Mouse (Mus musculus) midbrain, embryonic 10.5 days (tissue): ENCODE measurements around the gene Acsm2. TPM values are rescaled to one million over a fixed set of nuclear protein-coding genes. Genes with fewer than 3 reads are reported as not detected.

Experiments
- DNase-seq: peaks from one replicate; pipeline ENCODE4 v3.0.0-alpha.2; 2017; ENCODE audit warnings: low spot score
- H3K27ac ChIP-seq: fragments of 300-500 bp; sonication (generic); replicated peaks from 2 replicates; pipeline ENCODE4 v1.5.1; 2016; ENCODE audit warnings: mild to moderate bottlenecking
- H3K27me3 ChIP-seq: fragments of 300-500 bp; sonication (generic); 2 replicates; pipeline ENCODE4 v1.6.1; 2016; ENCODE audit warnings: low read depth, mild to moderate bottlenecking; ENCODE audit not compliant: poor library complexity, severe bottlenecking
- H3K36me3 ChIP-seq: fragments of 300-500 bp; sonication (generic); 2 replicates; pipeline ENCODE4 v1.6.1; 2016; ENCODE audit warnings: mild to moderate bottlenecking, moderate library complexity
- H3K4me1 ChIP-seq: fragments of 300-500 bp; sonication (generic); 2 replicates; pipeline ENCODE4 v1.6.1; 2016
- H3K4me3 ChIP-seq: fragments of 300-500 bp; sonication (generic); 2 replicates; pipeline ENCODE4 v1.5.1; 2016; ENCODE audit warnings: mild to moderate bottlenecking, moderate library complexity
- H3K9me3 ChIP-seq: fragments of 300-500 bp; sonication (generic); replicated peaks from 2 replicates; pipeline ENCODE4 v1.6.1; 2016; ENCODE audit warnings: mild to moderate bottlenecking
- WGBS: fragments of 180-500 bp; shearing (Covaris S2); methylation state at CpG from one replicate; pipeline ENCODE4 v1.1.7; 2016; 5-methylcytosine and 5-hydroxymethylcytosine counted together
- polyA plus RNA-seq: library from polyadenylated mRNA; unstranded; fragments of >200 nt; fragmentation: Nextera tagmentation; extraction: Ambion mirVana; gene quantifications from 2 replicates; pipeline ENCODE4 v1.2.1, GENCODE M21; 2016

Acsm2 gene
- polyA plus RNA-seq, 1 experiment from 2014 or later: not detected

- Histone ChIP-seq H3K4me3 (no peak overlapping the region), H3K4me1 (no peaks in the 10 kb centered on the region), H3K36me3 (no peaks in the 10 kb centered on the region), H3K27me3 (no peaks in the 10 kb centered on the region), H3K9me3 (no peaks in the 10 kb centered on the region), H3K27ac (no peak overlapping the region)
- WGBS: 79% methylated on average over 2 of the region's 2 CpGs
- no peak for DNase-seq
Measured at GRCm38 (mm10) chr7:119596536-119596935, 42.4 kb downstream of the Acsm2 start.

GRCm38 (mm10) chr7:119601195-119601953 lies 47.2 kb downstream of the Acsm2 start:
- no peaks in the 10 kb centered on the region for H3K27me3 ChIP-seq
- H3K36me3 ChIP-seq: no peaks in the 10 kb centered on the region
- no peak overlapping the region for H3K27ac ChIP-seq
- 84% methylated on average over 2 of the region's 2 CpGs for WGBS
- no peaks in the 10 kb centered on the region for H3K9me3 ChIP-seq
- H3K4me1 ChIP-seq: no peaks in the 10 kb centered on the region
- no peak overlapping the region for H3K4me3 ChIP-seq
- DNase-seq: no peak

- Histone ChIP-seq H3K27me3 (no peaks in the 10 kb centered on the region), H3K9me3 (no peaks in the 10 kb centered on the region), H3K4me1 (no peaks in the 10 kb centered on the region), H3K36me3 (no peaks in the 10 kb centered on the region), H3K27ac (no peak overlapping the region), H3K4me3 (no peak overlapping the region)
- 83% methylated on average over 1 of the region's 1 CpGs for WGBS
- DNase-seq: no peak
Measured at GRCm38 (mm10) chr7:119601954-119602317, 47.8 kb downstream of the Acsm2 start.

- no peak for DNase-seq
- 89% methylated on average over 2 of the region's 2 CpGs for WGBS
- Histone ChIP-seq H3K36me3 (no peaks in the 10 kb centered on the region), H3K27me3 (no peaks in the 10 kb centered on the region), H3K4me3 (no peak overlapping the region), H3K27ac (no peak overlapping the region), H3K4me1 (no peaks in the 10 kb centered on the region), H3K9me3 (no peaks in the 10 kb centered on the region)
Measured at GRCm38 (mm10) chr7:119604903-119605483, 50.9 kb downstream of the Acsm2 start.

GRCm38 (mm10) chr7:119605926-119606663 lies 52.0 kb downstream of the Acsm2 start:
- H3K4me3 ChIP-seq: no peak overlapping the region
- no peaks in the 10 kb centered on the region for H3K9me3 ChIP-seq
- no peak for DNase-seq
- no peak overlapping the region for H3K27ac ChIP-seq
- no peaks in the 10 kb centered on the region for H3K4me1 ChIP-seq
- no peaks in the 10 kb centered on the region for H3K36me3 ChIP-seq
- WGBS: 76% methylated on average over 9 of the region's 9 CpGs
- no peaks in the 10 kb centered on the region for H3K27me3 ChIP-seq

- Histone ChIP-seq H3K27ac (no peak within 1 kb of the TSS), H3K4me3 (no peak within 1 kb of the TSS), H3K4me1 (no peaks in the 10 kb centered on the region), H3K27me3 (no peaks in the 10 kb centered on the region), H3K36me3 (no peaks in the 10 kb centered on the region), H3K9me3 (no peaks in the 10 kb centered on the region)
- WGBS: 84% methylated on average over 5 of the region's 5 CpGs
- DNase-seq: no peak
Measured at GRCm38 (mm10) chr7:119606664-119607076, 52.5 kb downstream of the Acsm2 start, which contains the start of gene Acsm1. TSS of gene Acsm1 (plus strand) at chr7:119607026.

- H3K36me3 ChIP-seq: no peaks in the 10 kb centered on the region
- H3K4me1 ChIP-seq: no peaks in the 10 kb centered on the region
- H3K4me3 ChIP-seq: no peak overlapping the region
- no peaks in the 10 kb centered on the region for H3K27me3 ChIP-seq
- H3K27ac ChIP-seq: no peak overlapping the region
- WGBS: 82% methylated on average over 9 of the region's 9 CpGs
- no peaks in the 10 kb centered on the region for H3K9me3 ChIP-seq
- DNase-seq: no peak
Measured at GRCm38 (mm10) chr7:119607796-119608515, 53.8 kb downstream of the Acsm2 start.

GRCm38 (mm10) chr7:119616531-119616930 lies 62.4 kb downstream of the Acsm2 start:
- Histone ChIP-seq H3K27ac (no peak overlapping the region), H3K9me3 (no peaks in the 10 kb centered on the region), H3K4me1 (no peaks in the 10 kb centered on the region), H3K4me3 (no peak overlapping the region), H3K36me3 (no peaks in the 10 kb centered on the region), H3K27me3 (no peaks in the 10 kb centered on the region)
- no peak for DNase-seq
- WGBS: 70% methylated on average over 1 of the region's 1 CpGs

- Histone ChIP-seq H3K4me1 (no peaks in the 10 kb centered on the region), H3K9me3 (no peaks in the 10 kb centered on the region), H3K36me3 (no peaks in the 10 kb centered on the region), H3K4me3 (no peak overlapping the region), H3K27me3 (no peaks in the 10 kb centered on the region), H3K27ac (no peak overlapping the region)
- no peak for DNase-seq
- 85% methylated on average over 6 of the region's 6 CpGs for WGBS
Measured at GRCm38 (mm10) chr7:119617593-119617992, 63.5 kb downstream of the Acsm2 start.

GRCm38 (mm10) chr7:119618209-119618935 lies 64.2 kb downstream of the Acsm2 start:
- no peak overlapping the region for H3K4me3 ChIP-seq
- no peaks in the 10 kb centered on the region for H3K9me3 ChIP-seq
- no peaks in the 10 kb centered on the region for H3K27me3 ChIP-seq
- no peak for DNase-seq
- WGBS: 76% methylated on average over 4 of the region's 4 CpGs
- H3K27ac ChIP-seq: no peak overlapping the region
- H3K4me1 ChIP-seq: no peaks in the 10 kb centered on the region
- H3K36me3 ChIP-seq: no peaks in the 10 kb centered on the region

- no peak overlapping the region for H3K27ac ChIP-seq
- H3K9me3 ChIP-seq: no peaks in the 10 kb centered on the region
- DNase-seq: no peak
- no peak overlapping the region for H3K4me3 ChIP-seq
- no peaks in the 10 kb centered on the region for H3K36me3 ChIP-seq
- no peaks in the 10 kb centered on the region for H3K27me3 ChIP-seq
- H3K4me1 ChIP-seq: no peaks in the 10 kb centered on the region
Measured at GRCm38 (mm10) chr7:119620157-119620556, 66.0 kb downstream of the Acsm2 start.

- no peaks in the 10 kb centered on the region for H3K27me3 ChIP-seq
Measured at GRCm38 (mm10) chr7:119638773-119639172, 84.6 kb downstream of the Acsm2 start.

More at GRCm38 (mm10) chr7:119638773-119639172, 84.6 kb downstream of the Acsm2 start:
- no peak overlapping the region for H3K27ac ChIP-seq
- H3K36me3 ChIP-seq: no peaks in the 10 kb centered on the region
- no peaks in the 10 kb centered on the region for H3K9me3 ChIP-seq
- no peak for DNase-seq
- H3K4me3 ChIP-seq: no peak overlapping the region
- no peaks in the 10 kb centered on the region for H3K4me1 ChIP-seq
